Mouse (Mus musculus) forebrain, postnatal 0 days (tissue): ENCODE measurements around the gene Fam160b1. TPM values are rescaled to one million over a fixed set of nuclear protein-coding genes. Genes with fewer than 3 reads are reported as not detected.

Experiments used
- ATAC-seq: fragments of 200-750 bp; cut with Nextera tagmentation; 2 replicates; pipeline ENCODE4 v1.8.0; 2017; ENCODE audit warnings: mild to moderate bottlenecking, moderate library complexity
- DNase-seq: peaks from one replicate; pipeline ENCODE4 v3.0.0-alpha.2; 2015
- H3K27ac ChIP-seq: fragments of 300-500 bp; sonication (generic); 2 replicates; pipeline ENCODE4 v1.5.1; 2014; ENCODE audit warnings: low read depth, mild to moderate bottlenecking, antibody characterized with exemption, low read length, moderate library complexity, mixed read lengths
- H3K27me3 ChIP-seq: fragments of 300-500 bp; sonication (generic); 2 replicates; pipeline ENCODE4 v1.6.1; 2014; ENCODE audit warnings: mild to moderate bottlenecking, low read length, mixed read lengths; ENCODE audit not compliant: insufficient read depth
- H3K36me3 ChIP-seq: fragments of 300-500 bp; sonication (generic); 2 replicates; pipeline ENCODE4 v1.6.1; 2014; ENCODE audit warnings: mild to moderate bottlenecking, moderate library complexity; ENCODE audit not compliant: insufficient read depth
- H3K4me1 ChIP-seq: fragments of 300-500 bp; sonication (generic); 2 replicates; pipeline ENCODE4 v1.6.1; 2014; ENCODE audit warnings: antibody characterized with exemption; ENCODE audit not compliant: insufficient read depth
- H3K4me2 ChIP-seq: fragments of 300-500 bp; sonication (generic); 2 replicates; pipeline ENCODE4 v1.6.1; 2014; ENCODE audit warnings: low read depth, mild to moderate bottlenecking, moderate library complexity
- H3K4me3 ChIP-seq: fragments of 300-500 bp; sonication (generic); 2 replicates; pipeline ENCODE4 v1.5.1; 2014; ENCODE audit warnings: low read depth, low read length, mixed read lengths
- H3K9ac ChIP-seq: fragments of 300-500 bp; sonication (generic); 2 replicates; pipeline ENCODE4 v1.6.1; 2014; ENCODE audit warnings: mild to moderate bottlenecking
- H3K9me3 ChIP-seq: fragments of 300-500 bp; sonication (generic); 2 replicates; pipeline ENCODE4 v1.6.1; 2016; ENCODE audit warnings: low read length
- CTCF ChIP-seq: sonication (generic); IDR thresholded peaks from 2 replicates; pipeline ENCODE4 v1.5.1; 2016; ENCODE audit warnings: antibody characterized with exemption, control low read depth, low read depth
- WGBS: fragments of 180-500 bp; shearing (Covaris S2); extraction: QIAGEN DNeasy Blood & Tissue Kit; methylation state at CpG from one replicate; pipeline ENCODE4 v1.1.7; 2014; 5-methylcytosine and 5-hydroxymethylcytosine counted together
- polyA plus RNA-seq: library from polyadenylated mRNA; unstranded; fragments of >200 nt; fragmentation: Nextera tagmentation; extraction: Ambion mirVana; gene quantifications from 2 replicates; pipeline ENCODE4 v1.2.1, GENCODE M21; 2015
- total RNA-seq: library from RNA; depleted of rRNA; stranded (reverse); fragments of >200 nt; gene quantifications from 2 replicates; pipeline ENCODE4 v1.2.3, GENCODE M21; 2014

Gene Fam160b1
- total and polyA plus RNA-seq, 2 experiments from 2014 or later: 10.8 to 23.0 TPM

DNA sequence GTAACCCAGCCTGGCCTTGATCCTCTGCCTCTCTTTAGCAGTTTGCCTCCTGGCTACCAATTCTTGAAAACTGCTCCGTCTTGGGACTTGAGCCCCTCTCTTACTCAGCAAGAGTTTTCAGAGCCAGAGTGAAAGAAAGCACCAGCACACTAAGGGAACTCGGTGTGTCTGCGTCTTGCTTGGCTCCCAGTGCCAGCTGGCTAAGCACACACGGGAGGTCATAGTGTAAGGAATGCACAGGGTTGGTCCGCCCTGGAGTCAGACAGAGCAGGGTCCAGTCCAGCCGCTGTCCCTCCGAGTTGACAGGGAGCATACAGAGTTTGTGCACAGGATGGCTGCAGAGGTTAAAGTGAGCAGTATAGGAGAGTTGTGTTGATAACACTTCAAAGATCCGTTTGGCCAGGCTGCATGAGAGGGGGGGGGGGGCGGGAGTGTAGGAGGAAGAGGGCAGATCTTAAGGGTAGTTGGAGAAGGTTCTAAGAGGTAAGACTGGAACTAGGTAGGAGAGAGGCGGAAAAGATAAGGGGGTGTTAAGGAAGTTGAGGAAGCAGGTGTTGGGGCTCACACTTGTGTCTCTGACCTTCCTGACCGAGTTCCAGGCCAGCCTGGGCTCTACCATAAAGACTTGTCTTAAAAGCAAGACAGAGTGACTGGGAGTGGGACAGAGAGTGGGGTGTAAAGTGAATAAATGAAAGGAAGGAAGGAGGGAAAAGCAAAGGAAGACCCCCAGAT, 4.6 kb downstream of the Fam160b1 start:
- Histone ChIP-seq H3K4me1 (peaks cover 44% of the 10 kb centered on the region), H3K4me2 (no peak overlapping the region), H3K9ac (no peak overlapping the region), H3K36me3 (peaks cover 6% of the 10 kb centered on the region; the same call in 1 of the 2 replicates), H3K27ac (peak overlapping the region; percentile 35; the same call in 1 of the 2 replicates), H3K27me3 (no peaks in the 10 kb centered on the region), H3K4me3 (no peak overlapping the region), H3K9me3 (no peaks in the 10 kb centered on the region)
- TF ChIP-seq CTCF: no peak
- ATAC-seq: no peak
- 45% methylated on average over 11 of the region's 11 CpGs for WGBS
- DNase-seq: no peak

GRCm38 (mm10) chr19:57366007-57366406, 5.5 kb downstream of the Fam160b1 start:
- Histone ChIP-seq H3K9me3 (no peaks in the 10 kb centered on the region), H3K4me3 (no peak overlapping the region), H3K4me2 (no peak overlapping the region), H3K27me3 (no peaks in the 10 kb centered on the region), H3K36me3 (peaks cover 12% of the 10 kb centered on the region), H3K9ac (no peak overlapping the region), H3K27ac (0 out of 2 replicates have a peak overlapping the region, but pooled peaks have one; percentile 4), H3K4me1 (peaks cover 40% of the 10 kb centered on the region)
- ATAC-seq (no peak), DNase-seq (no peak)
- 44% methylated on average over 8 of the region's 8 CpGs for WGBS
- no peak for TF ChIP-seq CTCF

DNA sequence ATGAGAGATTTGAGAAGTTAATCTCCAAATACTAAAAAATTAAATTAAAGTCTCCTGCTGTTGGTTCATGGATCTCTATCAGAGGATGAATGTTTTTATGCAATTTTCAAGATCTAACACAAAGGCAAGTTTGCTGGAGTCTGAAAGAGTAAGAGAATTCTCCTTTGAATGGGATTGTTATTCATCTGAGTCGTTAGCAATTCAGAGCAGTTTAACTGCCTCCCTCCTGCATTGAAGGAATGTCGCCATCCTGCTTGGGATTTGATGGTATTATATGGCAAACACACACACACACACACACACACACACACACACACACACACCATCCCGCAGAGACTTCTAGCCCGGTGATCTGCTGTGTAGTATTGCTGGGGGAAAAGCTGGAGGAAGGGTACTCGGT, 6.1 kb downstream of the Fam160b1 start:
- H3K36me3 ChIP-seq: peaks cover 19% of the 10 kb centered on the region
- no peak for TF ChIP-seq CTCF
- no peaks in the 10 kb centered on the region for H3K27me3 ChIP-seq
- no peak overlapping the region for H3K27ac ChIP-seq
- H3K9ac ChIP-seq: no peak overlapping the region
- 20% methylated on average over 5 of the region's 5 CpGs for WGBS
- no peaks in the 10 kb centered on the region for H3K9me3 ChIP-seq
- no peak overlapping the region for H3K4me2 ChIP-seq
- H3K4me3 ChIP-seq: no peak overlapping the region
- peaks cover 40% of the 10 kb centered on the region for H3K4me1 ChIP-seq
- DNase-seq (no peak), ATAC-seq (no peak)

DNA sequence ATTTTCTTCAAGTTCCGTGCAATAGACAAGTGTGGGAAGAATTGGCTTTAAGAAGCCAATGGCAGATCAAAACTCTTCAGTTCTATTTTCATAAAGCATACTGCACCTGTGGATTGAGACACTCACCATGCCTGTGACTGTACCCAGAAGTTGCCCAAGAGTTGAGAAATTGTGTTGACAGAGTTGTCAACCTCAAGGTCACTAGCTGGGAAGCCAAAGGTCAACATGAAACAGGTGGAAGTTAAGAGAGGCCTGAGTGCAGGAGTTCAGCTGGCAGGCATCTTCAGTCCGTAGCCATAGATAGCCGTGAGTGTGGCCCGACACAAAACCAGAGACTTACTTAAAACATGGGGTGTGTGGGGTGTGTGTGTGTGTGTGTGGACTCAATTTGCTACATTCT, 6.7 kb downstream of the Fam160b1 start:
- TF ChIP-seq CTCF: no peak
- DNase-seq: no peak
- peaks cover 40% of the 10 kb centered on the region for H3K4me1 ChIP-seq
- no peak overlapping the region for H3K4me3 ChIP-seq
- no peak overlapping the region for H3K27ac ChIP-seq
- H3K9me3 ChIP-seq: no peaks in the 10 kb centered on the region
- no peaks in the 10 kb centered on the region for H3K27me3 ChIP-seq
- no peak for ATAC-seq
- 82% methylated on average over 4 of the region's 4 CpGs for WGBS
- H3K4me2 ChIP-seq: no peak overlapping the region
- H3K9ac ChIP-seq: no peak overlapping the region
- peaks cover 23% of the 10 kb centered on the region for H3K36me3 ChIP-seq

- 54% methylated on average over 11 of the region's 11 CpGs for WGBS
- no peak overlapping the region for H3K4me3 ChIP-seq
- no peaks in the 10 kb centered on the region for H3K27me3 ChIP-seq
- H3K27ac ChIP-seq: no peak overlapping the region
- H3K4me2 ChIP-seq: no peak overlapping the region
- TF ChIP-seq CTCF: no peak
- no peaks in the 10 kb centered on the region for H3K9me3 ChIP-seq
- no peak for DNase-seq
- no peak; the same call in 1 of the 2 replicates for ATAC-seq
- H3K36me3 ChIP-seq: peaks cover 30% of the 10 kb centered on the region
- H3K9ac ChIP-seq: no peak overlapping the region; the same call in 1 of the 2 replicates
- H3K4me1 ChIP-seq: peaks cover 34% of the 10 kb centered on the region
These were observed 7.4 kb downstream of the Fam160b1 start for GRCm38 (mm10) chr19:57367849-57368387.

GRCm38 (mm10) chr19:57373276-57373811, 12.9 kb downstream of the Fam160b1 start:
- H3K9ac ChIP-seq: no peak overlapping the region
- no peaks in the 10 kb centered on the region for H3K4me1 ChIP-seq
- no peaks in the 10 kb centered on the region for H3K9me3 ChIP-seq
- H3K4me3 ChIP-seq: no peak overlapping the region
- no peak overlapping the region for H3K27ac ChIP-seq
- ATAC-seq (no peak), DNase-seq (no peak)
- 82% methylated on average over 8 of the region's 8 CpGs for WGBS
- no peak overlapping the region for H3K4me2 ChIP-seq
- H3K27me3 ChIP-seq: no peaks in the 10 kb centered on the region
- no peak for TF ChIP-seq CTCF
- H3K36me3 ChIP-seq: peaks cover 81% of the 10 kb centered on the region

DNA sequence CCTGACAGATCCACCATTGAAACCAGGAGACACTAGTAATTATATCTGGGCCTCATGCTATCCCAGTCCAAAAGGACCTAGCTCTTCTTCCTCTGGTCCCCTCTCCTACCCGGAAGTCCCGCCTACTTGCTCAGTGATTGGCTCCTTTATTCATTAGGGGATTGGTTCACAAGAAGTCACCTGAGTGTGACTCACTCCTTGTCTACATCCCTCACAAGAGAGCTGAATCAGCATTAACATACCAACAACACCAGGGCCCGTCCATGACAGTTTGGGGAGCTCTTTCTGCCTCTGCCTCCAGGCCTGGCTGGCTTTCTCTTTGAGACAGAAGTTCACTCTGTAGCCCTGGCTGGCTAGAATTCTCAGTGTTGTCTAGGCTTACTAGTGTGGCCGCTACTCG, 14.7 kb downstream of the Fam160b1 start:
- WGBS: 81% methylated on average over 5 of the region's 5 CpGs
- Histone ChIP-seq H3K4me1 (no peaks in the 10 kb centered on the region), H3K4me2 (no peak overlapping the region), H3K27me3 (no peaks in the 10 kb centered on the region), H3K4me3 (no peak overlapping the region), H3K9ac (no peak overlapping the region), H3K27ac (no peak overlapping the region), H3K36me3 (peaks cover 90% of the 10 kb centered on the region), H3K9me3 (no peaks in the 10 kb centered on the region)
- ATAC-seq (no peak), DNase-seq (no peak)
- no peak for TF ChIP-seq CTCF
